Mouse (Mus musculus): ENCODE results near the gene Tmem100. TPM values are rescaled to one million over a fixed set of nuclear protein-coding genes. Genes with fewer than 3 reads are reported as not detected.
A peak's percentile ranks its signal among the peaks of the same experiment; 100 is the strongest.

The Tmem100 gene
- polyA plus RNA-seq, 1 experiment from 2014 or later: 18.1 TPM

GRCm38 (mm10) chr11:90025891-90026801 lies 4.0 kb upstream of the Tmem100 start:
- Histone ChIP-seq H3K27me3 (peaks cover 9% of the 10 kb centered on the region), H3K9ac (no peak overlapping the region), H3K36me3 (no peaks in the 10 kb centered on the region), H3K4me3 (no peak overlapping the region), H3K9me3 (no peaks in the 10 kb centered on the region), H3K4me2 (replicated peaks) (peak overlapping the region; percentile 38; the same call in 1 of the 2 replicates), H3K27ac (no peak overlapping the region), H3K4me1 (peaks cover 42% of the 10 kb centered on the region)
- 31% methylated on average over 14 of the region's 14 CpGs for WGBS
- ATAC-seq (ENCODE audit: low FRiP score, low read depth): no peak

GRCm38 (mm10) chr11:90026802-90027174 lies 3.4 kb upstream of the Tmem100 start:
- H3K9ac ChIP-seq: no peak overlapping the region
- H3K27me3 ChIP-seq: peaks cover 16% of the 10 kb centered on the region
- no peaks in the 10 kb centered on the region for H3K36me3 ChIP-seq
- no peak overlapping the region for H3K27ac ChIP-seq
- no peak for ATAC-seq (ENCODE audit: low FRiP score, low read depth)
- peaks cover 49% of the 10 kb centered on the region for H3K4me1 ChIP-seq
- no peaks in the 10 kb centered on the region for H3K9me3 ChIP-seq
- WGBS: 42% methylated on average over 5 of the region's 5 CpGs
- H3K4me3 ChIP-seq: no peak overlapping the region
- no peak overlapping the region for H3K4me2 ChIP-seq (replicated peaks)

GRCm38 (mm10) chr11:90027216-90027615 lies 2.9 kb upstream of the Tmem100 start:
- Histone ChIP-seq H3K27me3 (peaks cover 20% of the 10 kb centered on the region), H3K27ac (no peak overlapping the region), H3K4me3 (no peak overlapping the region), H3K9ac (no peak overlapping the region), H3K4me1 (peaks cover 53% of the 10 kb centered on the region), H3K36me3 (no peaks in the 10 kb centered on the region), H3K9me3 (no peaks in the 10 kb centered on the region), H3K4me2 (replicated peaks) (no peak overlapping the region)
- 30% methylated on average over 7 of the region's 7 CpGs for WGBS
- ATAC-seq (ENCODE audit: low FRiP score, low read depth): no peak

- ATAC-seq (ENCODE audit: low FRiP score, low read depth): no peak
- H3K36me3 ChIP-seq: no peaks in the 10 kb centered on the region
- no peak overlapping the region for H3K4me2 ChIP-seq (replicated peaks)
- no peaks in the 10 kb centered on the region for H3K9me3 ChIP-seq
- no peak overlapping the region for H3K27ac ChIP-seq
- H3K27me3 ChIP-seq: peaks cover 25% of the 10 kb centered on the region
- H3K4me1 ChIP-seq: peaks cover 59% of the 10 kb centered on the region
- 89% methylated on average over 8 of the region's 8 CpGs for WGBS
- H3K4me3 ChIP-seq: no peak overlapping the region
- no peak overlapping the region for H3K9ac ChIP-seq
These were observed 1.4 kb upstream of the Tmem100 start for GRCm38 (mm10) chr11:90028746-90029145.

GRCm38 (mm10) chr11:90029354-90029753 lies 794 bp upstream of the Tmem100 start:
- Histone ChIP-seq H3K27ac (no peak overlapping the region), H3K9me3 (no peaks in the 10 kb centered on the region), H3K36me3 (no peaks in the 10 kb centered on the region), H3K4me3 (peak overlapping the region; percentile 47), H3K4me2 (replicated peaks) (peak overlapping the region; percentile 62), H3K27me3 (peaks cover 25% of the 10 kb centered on the region), H3K4me1 (peaks cover 59% of the 10 kb centered on the region), H3K9ac (peak overlapping the region; percentile 50)
- no peak for ATAC-seq (ENCODE audit: low FRiP score, low read depth)
- 19% methylated on average over 10 of the region's 10 CpGs for WGBS

- WGBS: under 1% methylated on average over 15 of the region's 15 CpGs
- no peak overlapping the region for H3K27ac ChIP-seq
- peak overlapping the region; percentile 47 for H3K4me3 ChIP-seq
- peaks cover 25% of the 10 kb centered on the region for H3K27me3 ChIP-seq
- ATAC-seq (ENCODE audit: low FRiP score, low read depth): peak; percentile 73; the same call in 1 of the 2 replicates
- H3K9ac ChIP-seq: peak overlapping the region; percentile 60
- H3K36me3 ChIP-seq: peaks cover 3% of the 10 kb centered on the region
- peaks cover 59% of the 10 kb centered on the region for H3K4me1 ChIP-seq
- no peaks in the 10 kb centered on the region for H3K9me3 ChIP-seq
- H3K4me2 ChIP-seq (replicated peaks): peak overlapping the region; percentile 62
These were observed 409 bp downstream of the Tmem100 start for GRCm38 (mm10) chr11:90030557-90030956.

GRCm38 (mm10) chr11:90031076-90031475 lies 928 bp downstream of the Tmem100 start:
- peak overlapping the region; percentile 62 for H3K4me2 ChIP-seq (replicated peaks)
- H3K36me3 ChIP-seq: peaks cover 6% of the 10 kb centered on the region
- ATAC-seq (ENCODE audit: low FRiP score, low read depth): no peak
- no peaks in the 10 kb centered on the region for H3K9me3 ChIP-seq
- 23% methylated on average over 7 of the region's 7 CpGs for WGBS
- peaks cover 25% of the 10 kb centered on the region for H3K27me3 ChIP-seq
- peak overlapping the region; percentile 60 for H3K9ac ChIP-seq
- H3K4me1 ChIP-seq: peaks cover 54% of the 10 kb centered on the region
- H3K27ac ChIP-seq: no peak overlapping the region
- peak overlapping the region; percentile 47 for H3K4me3 ChIP-seq

GRCm38 (mm10) chr11:90032807-90033206 lies 2.7 kb downstream of the Tmem100 start:
- Histone ChIP-seq H3K9me3 (0 out of 2 replicates have a peak, but pooled peaks cover 5% of the 10 kb centered on the region), H3K27me3 (peaks cover 23% of the 10 kb centered on the region), H3K9ac (no peak overlapping the region), H3K4me2 (replicated peaks) (peak overlapping the region; percentile 62), H3K4me1 (peaks cover 38% of the 10 kb centered on the region), H3K36me3 (peaks cover 9% of the 10 kb centered on the region), H3K27ac (no peak overlapping the region), H3K4me3 (peak overlapping the region; percentile 22)
- WGBS: 7% methylated on average over 8 of the region's 8 CpGs
- no peak for ATAC-seq (ENCODE audit: low FRiP score, low read depth)

- peaks cover 9% of the 10 kb centered on the region for H3K36me3 ChIP-seq
- 0 out of 2 replicates have a peak, but pooled peaks cover 5% of the 10 kb centered on the region for H3K9me3 ChIP-seq
- H3K4me3 ChIP-seq: peak overlapping the region; percentile 22
- no peak overlapping the region for H3K27ac ChIP-seq
- peaks cover 38% of the 10 kb centered on the region for H3K4me1 ChIP-seq
- H3K4me2 ChIP-seq (replicated peaks): peak overlapping the region; percentile 62
- no peak for ATAC-seq (ENCODE audit: low FRiP score, low read depth)
- no peak overlapping the region for H3K9ac ChIP-seq
- H3K27me3 ChIP-seq: peaks cover 22% of the 10 kb centered on the region
- WGBS: 35% methylated on average over 5 of the region's 5 CpGs
These were observed 3.3 kb downstream of the Tmem100 start for GRCm38 (mm10) chr11:90033442-90033841.

- Histone ChIP-seq H3K4me2 (replicated peaks) (no peak overlapping the region), H3K36me3 (peaks cover 9% of the 10 kb centered on the region), H3K27me3 (peaks cover 20% of the 10 kb centered on the region), H3K4me3 (no peak overlapping the region), H3K9ac (no peak overlapping the region), H3K27ac (no peak overlapping the region), H3K9me3 (0 out of 2 replicates have a peak, but pooled peaks cover 5% of the 10 kb centered on the region), H3K4me1 (peaks cover 29% of the 10 kb centered on the region)
- no peak for ATAC-seq (ENCODE audit: low FRiP score, low read depth)
- WGBS: 90% methylated on average over 12 of the region's 12 CpGs
These were observed 4.5 kb downstream of the Tmem100 start for GRCm38 (mm10) chr11:90034646-90035045.

- no peak overlapping the region for H3K27ac ChIP-seq
- no peak overlapping the region for H3K4me2 ChIP-seq (replicated peaks)
- H3K4me1 ChIP-seq: peaks cover 21% of the 10 kb centered on the region
- no peak for ATAC-seq (ENCODE audit: low FRiP score, low read depth)
- H3K9me3 ChIP-seq: 0 out of 2 replicates have a peak, but pooled peaks cover 5% of the 10 kb centered on the region
- peaks cover 17% of the 10 kb centered on the region for H3K27me3 ChIP-seq
- 89% methylated on average over 14 of the region's 14 CpGs for WGBS
- H3K36me3 ChIP-seq: peaks cover 9% of the 10 kb centered on the region
- no peak overlapping the region for H3K9ac ChIP-seq
- H3K4me3 ChIP-seq: no peak overlapping the region
These were observed 5.4 kb downstream of the Tmem100 start for GRCm38 (mm10) chr11:90035532-90035931.

GRCm38 (mm10) chr11:90036416-90036815 lies 6.3 kb downstream of the Tmem100 start:
- WGBS: 85% methylated on average over 4 of the region's 4 CpGs

More at GRCm38 (mm10) chr11:90036416-90036815, 6.3 kb downstream of the Tmem100 start:
- Histone ChIP-seq H3K27me3 (peaks cover 13% of the 10 kb centered on the region), H3K27ac (no peak overlapping the region), H3K4me2 (replicated peaks) (no peak overlapping the region), H3K9ac (no peak overlapping the region), H3K4me1 (peaks cover 14% of the 10 kb centered on the region), H3K4me3 (no peak overlapping the region), H3K9me3 (0 out of 2 replicates have a peak, but pooled peaks cover 5% of the 10 kb centered on the region), H3K36me3 (peaks cover 9% of the 10 kb centered on the region)
- no peak for ATAC-seq (ENCODE audit: low FRiP score, low read depth)
